Mouse (Mus musculus) C2C12 (cell line): ENCODE results near the gene Wdr11.

Experiments
- CTCF ChIP-seq: IDR thresholded peaks from one replicate; pipeline ENCODE4 v1.5.1; 2011; ENCODE audit not compliant: control insufficient read depth, insufficient read depth, insufficient read length
- FOSL1 ChIP-seq: IDR thresholded peaks from one replicate; pipeline ENCODE4 v1.8.0; 2011; ENCODE audit warnings: mild to moderate bottlenecking, low read length; ENCODE audit not compliant: poor library complexity, insufficient read depth, severe bottlenecking
- MYOD1 ChIP-seq: IDR thresholded peaks from one replicate; pipeline ENCODE4 v1.6.1; 2011; ENCODE audit warnings: low read depth; ENCODE audit not compliant: control insufficient read depth, insufficient read length
- MYOG ChIP-seq: IDR thresholded peaks from one replicate; pipeline ENCODE4 v1.6.1; 2011; ENCODE audit not compliant: control insufficient read depth, insufficient read length; ENCODE audit errors: extremely low read depth
- USF1 ChIP-seq: IDR thresholded peaks from one replicate; pipeline ENCODE4 v1.6.1; 2011; ENCODE audit warnings: low read depth, mild to moderate bottlenecking, control low read depth, moderate library complexity

GRCm38 (mm10) chr7:129663781-129664505, 72.3 kb downstream of the Wdr11 start:
- TF ChIP-seq MYOG (no peak), CTCF (no peak), FOSL1 (no peak), MYOD1 (no peak), USF1 (no peak)
